In the genomic region with DNA sequence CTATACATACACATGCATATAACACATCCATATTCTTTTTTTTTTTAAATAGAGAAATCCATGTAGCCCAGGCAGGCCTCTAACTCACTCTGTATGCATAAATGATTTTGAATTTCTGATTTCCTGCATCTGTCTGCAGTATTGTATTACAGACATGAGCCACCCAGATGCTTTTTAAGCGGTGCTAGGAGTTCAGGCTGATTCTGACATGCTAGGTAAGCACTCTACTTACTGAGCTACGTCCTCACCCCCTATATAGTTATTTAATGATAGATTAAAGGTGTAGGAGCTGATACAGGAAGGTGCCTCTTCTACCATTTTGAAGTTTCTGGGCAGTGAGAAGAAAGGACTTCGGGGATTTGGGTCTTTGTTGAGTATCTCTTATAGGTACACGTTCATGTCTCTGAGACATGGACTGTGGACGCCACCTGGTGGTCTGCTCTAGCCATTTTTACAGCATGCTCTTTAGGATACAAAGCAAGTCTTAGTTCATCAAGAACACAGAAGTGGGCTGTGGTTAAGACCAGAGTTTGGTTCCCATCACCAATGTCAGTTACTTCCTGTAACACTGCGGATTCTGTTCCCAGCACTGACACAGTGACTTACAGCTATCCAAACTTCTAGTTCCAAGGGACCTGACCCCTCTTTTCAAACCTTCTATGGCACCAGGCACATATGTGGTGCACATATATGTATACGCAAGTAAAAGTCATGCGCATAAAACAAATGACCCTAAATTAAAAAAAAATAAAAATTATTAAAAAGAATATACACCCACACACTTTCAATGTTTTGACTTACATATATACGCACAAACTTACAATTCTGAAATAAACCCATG, we compare ENCODE assay signal across 8 mouse cellular contexts. TPM values are rescaled to one million over a fixed set of nuclear protein-coding genes. Genes with fewer than 3 reads are reported as not detected.
A peak's percentile ranks its signal among the peaks of the same experiment; 100 is the strongest.
DNase-seq lines count a peak whose midpoint lies in the region; ATAC-seq lines count a peak whose summit lies in the region.

No protein-coding gene starts in this region.

- peak; percentile 51 for DNase-seq in gastrocnemius, adult 18-20 months (ENCODE audit: low spot score)
- DNase-seq in gastrocnemius, postnatal 25 days: no peak
- DNase-seq in cerebellum, adult 18-20 months: peak; percentile 73 to 76
- peak; percentile 72 for DNase-seq in forelimb bud, embryonic 11.5 days (ENCODE audit: low read depth, low spot score)
- DNase-seq in intestine, embryonic 14.5 days (ENCODE audit: low spot score): peak; percentile 85
- peak; percentile 49 to 89 for DNase-seq in left cerebral cortex, adult 9 months (ENCODE audit: low spot score in 2 of 2)
- peak; percentile 93 for DNase-seq in midbrain, embryonic 11.5 days (ENCODE audit: low spot score, missing footprints)
- DNase-seq in right cerebral cortex, postnatal 36 days (ENCODE audit: low spot score in 2 of 2): peak; percentile 74

- no peaks in the 10 kb centered on the region for H3K27me3 ChIP-seq in intestine, embryonic 14.5 days (replicated peaks; ENCODE audit: control insufficient read depth, insufficient read depth, low read length)
- no peaks in the 10 kb centered on the region for H3K27me3 ChIP-seq in midbrain, embryonic 11.5 days (ENCODE audit: control insufficient read depth, insufficient read depth, low read length)

- no peaks in the 10 kb centered on the region for H3K9me3 ChIP-seq in intestine, embryonic 14.5 days (ENCODE audit: control insufficient read depth, low read length)
- no peaks in the 10 kb centered on the region for H3K9me3 ChIP-seq in midbrain, embryonic 11.5 days (ENCODE audit: control insufficient read depth, low read length)

- no peak overlapping the region for H3K4me3 ChIP-seq in intestine, embryonic 14.5 days (ENCODE audit: low read depth, low read length)
- no peak overlapping the region for H3K4me3 ChIP-seq in midbrain, embryonic 11.5 days (ENCODE audit: low read depth, low read length)

- ATAC-seq in intestine, embryonic 14.5 days (replicated peaks; ENCODE audit: low FRiP score, low TSS enrichment, low read depth): peak; percentile 55; the same call in 1 of the 2 replicates
- peak; percentile 76 for ATAC-seq in midbrain, embryonic 11.5 days (ENCODE audit: low FRiP score)

- H3K4me1 ChIP-seq in intestine, embryonic 14.5 days (replicated peaks; ENCODE audit: control insufficient read depth, insufficient read depth, low read length): no peaks in the 10 kb centered on the region
- H3K4me1 ChIP-seq in midbrain, embryonic 11.5 days (ENCODE audit: control insufficient read depth, insufficient read depth, low read length): no peaks in the 10 kb centered on the region

- WGBS in intestine, embryonic 14.5 days: 52% methylated on average over 9 of the region's 9 CpGs
- 54% methylated on average over 9 of the region's 9 CpGs for WGBS in midbrain, embryonic 11.5 days

- H3K27ac ChIP-seq in intestine, embryonic 14.5 days (ENCODE audit: low read depth): no peak overlapping the region
- H3K27ac ChIP-seq in midbrain, embryonic 11.5 days (ENCODE audit: low read depth, low read length): no peak overlapping the region

- no peaks in the 10 kb centered on the region for H3K36me3 ChIP-seq in intestine, embryonic 14.5 days (ENCODE audit: control insufficient read depth, insufficient read depth, low read length)
- H3K36me3 ChIP-seq in midbrain, embryonic 11.5 days (ENCODE audit: control insufficient read depth, insufficient read depth, low read length): no peaks in the 10 kb centered on the region

- no peak overlapping the region for H3K9ac ChIP-seq in intestine, embryonic 14.5 days (ENCODE audit: low read length)
- no peak overlapping the region for H3K9ac ChIP-seq in midbrain, embryonic 11.5 days (ENCODE audit: low read length)

- H3K4me2 ChIP-seq in intestine, embryonic 14.5 days (ENCODE audit: low read length): no peak overlapping the region
- H3K4me2 ChIP-seq in midbrain, embryonic 11.5 days: no peak overlapping the region

RNA-seq across cellular contexts. Expression of a gene that starts 46.8 kb away (rescaled TPM):
- total RNA-seq in gastrocnemius, adult 18-20 months (2021): 100 to 1,000 TPM; 114 to 126 TPM
- total RNA-seq in gastrocnemius, postnatal 25 days (2021): 10 to 100 TPM; 89.1 to 93.3 TPM
- polyA plus RNA-seq in intestine, embryonic 14.5 days (2014; fragmentation: Nextera tagmentation; extraction: Ambion mirVana): 73.6 and 81.7 TPM in 2 replicates
- 84.3 and 94.5 TPM in 2 replicates for polyA plus RNA-seq in midbrain, embryonic 11.5 days (2014; fragmentation: Nextera tagmentation; extraction: Ambion mirVana)
